Mouse (Mus musculus) lung, postnatal 25 days (tissue): ENCODE results near the gene Arl15.

ENCODE experiments used
- DNase-seq: peaks from one replicate; pipeline ENCODE4 v3.0.0; 2022; ENCODE audit warnings: low spot score

The Arl15 gene

DNA sequence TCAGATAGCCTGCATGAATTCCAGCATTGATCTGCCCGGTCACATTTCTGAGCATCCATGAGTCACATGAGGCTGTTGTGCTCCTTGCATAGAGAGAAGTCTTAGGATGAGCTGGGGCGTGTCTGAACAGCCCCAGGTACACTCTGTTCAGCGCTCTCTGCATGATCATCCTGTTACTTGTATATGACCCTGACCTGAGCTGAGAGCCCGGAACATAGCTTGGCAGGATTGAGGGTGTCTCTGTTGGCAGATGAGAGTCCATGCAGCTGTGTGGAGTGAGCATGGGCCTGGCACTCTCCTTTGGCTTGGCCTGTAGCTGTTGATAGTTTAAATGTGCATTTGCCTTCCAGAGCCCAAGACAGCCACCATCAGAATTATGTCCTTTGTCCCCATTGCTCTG, 50.4 kb downstream of the Arl15 start:
- DNase-seq: no peak

DNA sequence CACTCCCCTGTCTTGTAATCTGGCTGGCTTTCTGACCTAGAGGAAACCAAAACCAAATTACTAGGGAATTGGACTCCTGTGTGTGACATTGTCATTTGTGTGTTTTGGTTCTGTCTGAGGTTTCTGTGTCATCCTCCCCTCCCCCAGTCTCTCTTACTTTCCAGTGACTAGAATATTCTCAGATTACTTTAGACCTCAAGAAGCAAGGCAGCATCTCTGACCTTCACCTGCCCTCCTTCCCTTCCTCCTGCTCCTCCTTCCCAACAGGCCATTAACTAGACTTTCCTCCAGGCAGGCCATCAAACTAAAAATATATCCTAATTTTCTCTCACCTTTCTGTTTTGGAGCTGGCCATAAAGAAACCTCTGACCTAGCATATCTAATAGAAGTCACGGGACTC, 50.9 kb downstream of the Arl15 start:
- no peak for DNase-seq

DNA sequence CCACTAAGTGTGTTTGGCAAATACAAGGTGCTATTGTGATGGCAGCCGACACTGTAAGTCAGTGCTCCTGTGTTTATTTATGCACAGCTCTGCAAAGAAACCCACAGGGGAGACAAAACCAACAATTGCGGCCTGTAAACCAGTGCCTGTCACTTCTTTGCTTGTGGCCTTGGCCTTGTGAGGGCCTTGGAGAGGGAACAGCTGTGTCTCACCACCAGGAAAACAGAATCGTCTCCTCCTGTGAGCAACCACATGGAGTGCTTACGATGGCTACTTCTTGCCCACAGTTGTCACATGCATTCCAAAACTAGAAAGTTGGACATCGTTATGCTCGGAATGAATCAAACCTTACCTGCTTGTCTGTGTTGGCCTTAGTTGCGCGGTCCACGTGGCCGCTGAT, 52.1 kb downstream of the Arl15 start:
- DNase-seq: no peak

DNA sequence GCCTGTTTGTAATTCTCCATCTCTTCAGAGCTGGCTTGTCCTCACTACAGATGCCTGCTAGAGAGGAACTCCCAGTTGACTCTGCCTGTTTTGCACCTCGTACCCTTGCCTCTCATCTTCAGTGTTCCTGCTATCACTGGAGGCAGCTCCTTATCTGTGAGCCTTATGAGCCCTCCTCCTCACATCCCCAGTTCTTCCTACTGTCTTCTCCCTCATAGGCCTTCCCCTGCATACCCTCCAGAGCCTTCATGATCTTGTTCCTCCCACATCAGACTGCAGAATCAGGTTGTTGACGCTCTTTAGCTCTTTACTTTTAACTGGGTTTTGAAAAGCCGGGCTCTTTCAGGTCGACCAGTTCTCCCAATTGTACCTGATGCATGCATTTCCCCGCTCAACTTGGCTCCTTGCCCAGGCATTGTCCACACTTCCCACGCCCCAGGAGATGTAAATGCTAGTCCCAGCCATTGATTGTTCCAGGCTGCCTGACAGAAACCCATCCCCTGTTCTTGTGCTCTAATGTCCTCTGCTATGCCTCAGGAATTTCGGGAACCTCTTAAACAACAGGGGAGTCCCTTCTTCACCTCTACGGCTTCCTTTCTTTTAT, 56.2 kb downstream of the Arl15 start:
- peak; percentile 47 for DNase-seq

DNA sequence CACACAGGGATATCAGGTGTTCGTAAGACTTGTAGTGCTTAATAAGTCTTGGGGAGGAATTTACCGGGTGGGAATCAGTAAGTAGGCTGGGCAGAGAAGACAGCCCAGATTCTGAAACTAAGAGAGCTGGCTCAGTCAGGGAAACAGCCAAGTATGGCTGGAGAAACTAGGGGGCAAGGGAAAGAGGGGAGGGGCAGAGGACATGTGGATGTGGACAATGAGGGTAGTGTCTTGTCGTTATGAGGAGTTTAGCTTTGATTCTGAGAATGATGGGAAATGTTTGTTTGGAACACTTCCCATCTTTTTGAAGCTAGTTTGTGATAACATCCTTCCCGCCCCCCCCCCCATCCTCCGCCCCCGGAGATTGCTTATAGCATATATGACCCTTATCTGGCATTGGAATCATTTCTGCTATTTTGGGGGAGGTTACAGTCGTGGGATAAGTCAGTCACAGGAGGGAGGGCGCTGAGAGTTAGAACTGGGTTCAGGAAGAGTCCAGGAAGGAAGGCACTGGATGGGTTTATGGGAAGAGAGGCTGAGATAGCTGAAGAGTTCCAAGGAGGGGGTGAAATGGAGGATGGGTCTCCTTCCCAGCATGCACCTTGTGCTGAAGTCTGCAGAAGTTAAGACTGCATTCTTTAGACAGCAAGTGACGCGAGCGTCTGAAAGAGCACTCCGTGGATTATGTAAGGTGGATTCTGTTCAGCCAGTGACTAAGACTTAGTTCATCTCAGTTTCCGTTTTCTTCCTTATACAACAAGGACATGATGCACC, 57.5 kb downstream of the Arl15 start:
- DNase-seq: no peak

DNA sequence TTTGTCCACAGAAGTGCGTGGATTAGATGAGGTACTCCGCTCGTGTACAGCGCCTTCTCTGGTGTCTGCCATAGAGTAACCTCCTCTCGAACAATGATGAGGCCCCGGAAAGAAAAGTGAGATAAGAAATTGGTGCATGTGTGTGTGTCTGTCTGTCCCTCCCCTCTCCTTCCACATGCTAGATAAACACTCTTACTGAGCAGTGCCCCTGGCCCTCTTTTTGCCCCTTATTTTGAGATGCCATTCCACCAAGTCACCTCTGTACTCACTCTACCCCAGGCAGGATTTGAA, 58.0 kb downstream of the Arl15 start:
- no peak for DNase-seq

DNA sequence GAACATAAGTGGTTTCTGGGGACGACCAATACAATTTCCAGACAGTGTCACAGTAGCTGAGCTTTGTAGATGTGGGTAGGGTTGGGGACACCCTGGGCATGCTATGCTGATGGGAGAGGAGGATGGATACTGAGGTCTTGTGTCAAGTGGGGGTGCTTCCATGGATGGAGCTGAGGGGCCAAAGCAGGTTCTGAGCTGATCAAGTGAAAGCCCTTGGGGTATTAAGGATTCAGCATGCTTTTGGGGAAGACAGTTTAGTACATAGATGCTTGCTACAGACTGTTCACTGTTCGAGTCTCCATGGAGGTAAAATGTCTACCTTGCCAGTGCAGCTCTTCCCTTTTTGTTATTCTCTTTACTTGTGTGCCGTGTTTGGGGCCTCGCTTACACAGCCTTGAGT, 59.8 kb downstream of the Arl15 start:
- DNase-seq: no peak

DNA sequence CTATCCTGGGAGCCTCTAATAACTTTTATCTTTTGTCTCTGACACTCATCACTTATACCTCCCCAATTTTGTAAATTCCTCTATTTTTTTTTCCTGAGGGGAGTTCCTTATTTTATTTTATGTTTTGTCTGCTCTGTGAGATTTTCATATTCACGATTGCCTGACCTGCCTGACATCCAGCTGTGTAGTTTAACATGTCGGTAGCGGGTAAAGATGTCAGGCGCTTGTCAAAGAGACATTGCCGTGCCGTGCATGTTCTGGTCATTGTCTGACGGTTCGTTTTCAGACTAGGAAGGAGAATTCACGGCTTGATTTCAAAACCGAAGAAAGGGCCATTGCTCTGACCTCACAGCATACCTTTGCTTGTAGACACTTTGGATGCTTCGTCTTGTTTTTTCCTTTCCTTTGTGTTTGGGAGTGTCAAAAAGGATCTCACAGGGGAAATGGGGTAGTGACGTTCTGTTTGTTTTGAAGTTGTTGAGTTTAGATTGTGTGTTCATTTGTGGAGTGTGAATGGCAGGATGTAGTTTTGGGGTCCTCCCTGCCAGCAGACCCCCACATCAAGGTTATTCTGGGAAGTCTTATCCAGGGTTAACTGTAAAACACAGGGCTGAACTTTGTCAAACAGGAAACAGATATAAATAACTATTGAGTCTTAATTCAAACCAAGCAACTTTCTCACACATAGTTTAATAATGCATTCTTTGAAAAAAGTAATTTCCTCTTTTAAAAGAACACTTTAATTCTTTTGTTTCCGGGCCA, 60.4 kb downstream of the Arl15 start:
- no peak for DNase-seq

DNA sequence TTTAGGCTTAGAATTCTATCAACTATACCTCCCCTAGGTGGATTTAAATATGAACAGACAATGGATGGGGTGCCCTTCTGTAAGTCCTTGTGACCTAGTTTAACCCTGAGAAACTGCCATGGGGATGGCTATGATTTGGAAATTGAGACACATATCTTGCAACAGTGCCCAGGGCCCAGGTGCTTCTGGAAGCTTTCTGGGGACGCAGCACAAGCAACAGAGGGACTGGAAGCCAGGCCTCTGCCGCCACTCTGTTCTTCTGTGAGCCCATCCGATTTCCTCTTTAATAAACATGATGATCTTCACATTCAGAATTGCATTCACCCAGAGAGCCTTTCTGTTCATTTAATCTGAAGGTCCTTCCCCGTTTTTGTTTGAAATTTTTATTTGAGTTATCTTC, 62.6 kb downstream of the Arl15 start:
- DNase-seq: no peak

DNA sequence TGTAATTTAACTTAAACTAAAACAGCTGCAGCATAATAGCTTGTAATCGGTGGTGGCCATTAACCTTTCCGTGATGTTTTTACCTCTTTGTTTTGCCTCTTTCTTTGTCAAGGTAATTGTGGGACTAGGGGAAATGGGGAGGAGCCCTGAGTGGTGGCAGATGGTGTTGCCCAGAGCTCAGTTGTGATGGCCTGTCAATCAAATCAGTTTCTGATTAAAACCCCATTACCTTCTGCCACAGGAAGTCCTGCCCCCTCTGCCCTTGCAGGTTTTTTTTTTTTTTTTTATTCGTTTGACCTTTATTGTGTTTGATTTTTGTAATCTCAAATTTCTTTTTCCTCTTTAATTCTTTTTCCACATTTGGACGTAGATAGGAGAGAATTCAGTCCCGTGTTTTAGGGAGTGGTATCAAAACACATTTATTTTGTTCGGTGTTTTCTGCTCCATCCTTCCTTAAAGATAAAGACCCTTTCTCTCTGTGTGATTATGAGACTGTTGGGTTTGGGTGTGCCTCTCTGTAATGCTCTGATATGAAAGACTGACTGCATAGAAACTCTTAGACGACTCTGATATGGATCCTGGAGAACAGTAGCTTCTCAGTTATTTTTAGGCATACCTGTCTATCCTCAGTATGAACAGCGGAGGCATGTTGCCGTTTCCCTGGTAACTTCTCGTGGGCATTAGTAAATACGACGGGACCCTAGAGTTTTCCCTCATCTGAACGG, 64.5 kb downstream of the Arl15 start:
- DNase-seq: no peak

DNA sequence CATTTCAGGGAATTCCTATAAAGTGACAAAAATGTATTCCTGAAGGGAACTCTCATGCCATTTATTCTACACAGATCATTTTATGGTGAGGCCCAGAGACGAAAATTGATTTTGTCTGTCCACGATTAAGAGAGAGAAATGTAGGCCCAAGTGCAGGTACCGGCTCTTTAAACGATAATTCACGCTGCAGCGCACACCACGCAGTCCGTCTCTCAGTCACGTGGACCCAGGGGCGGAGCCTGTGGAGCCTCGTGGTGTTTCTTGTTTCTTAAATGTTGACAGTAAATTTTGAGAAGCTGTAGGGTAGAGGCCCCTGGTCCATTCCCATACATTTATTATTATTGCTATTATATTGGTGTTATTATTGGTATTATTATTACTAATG, 65.1 kb downstream of the Arl15 start:
- DNase-seq: no peak

DNA sequence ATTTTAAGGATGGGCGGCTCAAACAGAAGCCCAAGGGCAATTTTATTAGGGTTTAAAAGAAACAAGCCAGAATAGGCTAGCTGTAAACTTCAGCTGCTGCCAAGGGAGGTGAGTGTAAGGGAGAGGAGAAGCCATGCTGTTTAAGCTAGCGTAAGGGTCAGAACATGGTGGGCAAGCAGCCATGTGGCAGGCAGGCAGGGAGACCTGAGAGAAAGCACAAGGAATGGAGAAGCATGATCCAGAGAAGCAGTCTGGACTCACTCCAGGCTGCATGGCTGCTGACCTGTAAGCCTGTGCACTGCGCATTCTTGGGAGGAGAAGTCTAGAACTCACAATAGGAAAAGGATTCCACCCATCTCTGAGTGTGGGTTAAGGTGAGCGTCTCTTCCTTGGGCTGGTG, 66.5 kb downstream of the Arl15 start:
- no peak for DNase-seq

DNA sequence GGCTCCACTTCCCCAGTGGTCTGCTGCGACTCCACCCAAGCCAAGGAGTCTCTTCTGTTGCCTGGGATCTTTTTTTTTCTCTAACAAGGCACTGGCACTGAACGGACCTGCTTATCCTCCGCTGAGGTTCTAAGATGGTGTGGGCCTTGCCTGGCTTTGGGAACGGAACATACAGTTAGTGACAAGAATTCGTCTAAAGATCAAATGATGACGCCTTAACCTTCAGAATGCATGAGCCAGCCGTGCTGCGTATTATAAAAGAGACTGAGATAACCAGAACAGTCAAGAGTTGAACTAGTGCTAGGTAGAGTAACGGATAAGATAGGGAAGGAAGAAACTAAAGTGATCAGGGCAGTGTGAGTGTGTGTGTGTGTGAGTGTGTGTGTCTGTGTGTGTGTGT, 66.9 kb downstream of the Arl15 start:
- DNase-seq: no peak

DNA sequence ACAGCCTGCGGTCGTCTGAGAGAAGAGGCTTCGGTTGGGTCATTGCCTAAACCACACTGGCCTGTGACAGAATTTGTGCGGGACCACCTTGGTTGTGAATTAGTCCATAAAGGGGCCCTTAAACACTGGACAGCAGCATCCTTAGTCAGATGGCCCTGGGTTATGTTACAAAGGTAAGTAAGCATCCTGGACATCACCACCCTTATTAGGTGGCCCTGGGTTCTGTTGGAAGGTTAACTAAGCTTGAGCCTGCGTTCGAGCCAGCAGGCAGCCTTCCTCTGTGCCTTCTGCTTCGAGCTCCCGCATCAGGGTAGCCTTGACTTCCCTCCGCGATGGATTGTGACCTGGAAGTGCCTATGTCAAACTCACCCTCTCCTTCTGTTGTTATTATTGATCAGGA, 68.6 kb downstream of the Arl15 start:
- DNase-seq: no peak

DNA sequence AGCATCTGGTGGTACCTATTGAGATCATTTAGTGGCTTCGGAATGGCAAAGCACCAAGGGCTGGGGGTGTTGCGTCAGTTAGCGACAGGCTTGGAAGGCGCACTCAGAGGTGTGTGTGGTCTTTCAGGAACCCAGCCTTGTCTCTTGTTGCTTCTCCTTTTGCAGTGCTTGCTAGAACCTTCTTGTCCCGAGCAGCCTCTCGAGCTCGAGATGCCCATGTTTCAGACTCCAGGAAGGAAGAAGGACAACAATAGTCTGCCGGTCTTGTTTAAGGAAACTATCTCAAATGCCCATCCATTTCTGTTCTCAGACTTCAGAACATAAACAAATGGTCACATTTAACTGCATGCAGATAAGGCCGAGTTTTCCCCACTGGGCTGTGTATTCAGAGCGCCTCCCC, 69.4 kb downstream of the Arl15 start:
- DNase-seq: peak; percentile 63

DNA sequence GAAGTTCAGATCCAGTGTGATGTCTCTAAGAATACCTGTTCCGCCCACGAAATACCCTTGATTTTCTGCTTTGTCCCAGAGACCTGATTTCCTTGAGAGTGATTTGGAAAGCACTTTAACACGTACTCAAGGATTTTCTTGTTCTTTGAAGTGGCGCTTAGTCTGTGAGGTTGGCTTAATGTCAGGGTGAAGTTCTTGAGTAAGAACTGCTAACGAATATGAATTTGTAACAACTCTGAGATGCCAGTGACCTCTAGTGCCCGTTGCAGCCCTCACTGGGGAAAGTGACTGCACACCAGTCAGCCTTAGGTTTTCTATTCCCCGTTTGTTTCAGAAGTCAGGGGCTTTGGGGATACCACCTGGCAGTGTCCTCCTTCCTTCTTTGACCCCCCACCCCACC, 70.0 kb downstream of the Arl15 start:
- DNase-seq: peak; percentile 76

DNA sequence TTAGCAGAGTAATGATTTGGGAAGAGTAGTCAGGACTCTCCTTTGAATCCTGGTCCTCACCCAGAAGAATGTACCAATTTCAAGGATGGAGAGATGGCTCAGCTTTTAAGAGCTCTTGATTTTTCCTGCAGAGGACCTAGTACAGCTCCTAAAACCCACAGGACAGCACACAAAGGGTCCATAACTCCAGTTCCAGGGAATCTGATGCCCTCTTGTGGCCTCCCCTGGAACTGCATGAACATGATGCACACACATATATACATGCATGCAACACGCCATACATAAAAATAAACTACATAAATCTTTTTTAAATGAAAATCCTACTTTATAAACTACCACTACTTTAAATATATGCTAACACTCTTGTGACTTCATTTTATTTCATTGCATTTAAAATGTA, 70.6 kb downstream of the Arl15 start:
- peak; percentile 43 for DNase-seq

DNA sequence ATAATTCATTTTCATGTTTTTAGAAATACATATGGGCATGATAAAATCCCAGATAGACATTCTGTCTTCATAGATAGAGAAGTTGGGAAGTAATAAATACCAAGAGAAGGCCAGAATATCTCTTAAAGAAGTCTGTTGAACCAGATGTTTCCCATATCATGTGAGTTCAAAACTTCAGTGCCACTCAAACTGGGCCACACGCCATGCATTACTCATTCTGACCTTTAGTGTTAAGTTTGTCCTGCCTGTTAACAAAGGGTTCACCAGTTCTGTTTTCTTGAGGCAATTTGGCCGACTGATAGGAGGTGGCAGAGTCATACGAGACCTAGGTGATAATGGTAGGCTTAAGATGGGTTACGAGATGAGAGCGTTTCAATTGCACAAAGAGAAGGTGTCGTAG, 71.1 kb downstream of the Arl15 start:
- DNase-seq: no peak

DNA sequence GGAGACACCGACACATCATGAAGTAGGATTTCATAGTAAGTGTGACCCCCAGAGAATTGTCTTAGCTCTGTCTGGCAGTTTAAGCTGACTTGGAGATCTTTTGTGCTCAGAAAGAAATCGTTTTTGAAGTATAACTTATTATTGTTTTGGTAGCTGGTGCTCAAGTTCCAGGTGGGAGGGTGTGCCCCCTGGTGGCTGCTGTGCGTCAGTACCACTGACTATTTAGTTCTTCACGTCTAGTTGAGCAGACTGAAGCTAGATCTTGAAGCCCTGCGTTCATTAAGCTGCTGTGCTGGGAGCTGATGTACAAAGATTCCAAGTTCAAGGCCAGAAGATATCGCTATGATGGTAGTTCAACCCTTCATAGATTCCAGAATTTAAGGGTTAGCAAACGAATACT, 71.5 kb downstream of the Arl15 start:
- peak; percentile 56 for DNase-seq

DNA sequence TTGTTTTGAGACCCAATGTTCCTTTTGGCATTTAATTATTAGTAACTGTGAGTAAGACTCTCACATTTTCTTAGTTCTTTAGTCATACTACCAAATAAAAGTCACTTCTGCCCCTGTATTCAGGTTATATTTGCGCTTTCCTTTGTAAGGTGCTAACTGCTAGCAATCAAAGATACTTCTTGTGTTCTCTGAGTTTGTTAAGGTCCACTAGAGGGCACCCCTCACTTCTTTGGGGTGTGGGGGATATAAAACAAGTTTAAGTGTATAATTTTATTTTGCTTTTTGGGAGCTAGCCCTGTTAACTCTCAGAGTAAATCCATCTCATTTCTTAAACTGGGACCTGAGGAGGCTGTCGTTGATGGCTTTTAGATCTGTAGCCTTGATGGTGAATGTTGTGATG, 73.4 kb downstream of the Arl15 start:
- no peak for DNase-seq

DNA sequence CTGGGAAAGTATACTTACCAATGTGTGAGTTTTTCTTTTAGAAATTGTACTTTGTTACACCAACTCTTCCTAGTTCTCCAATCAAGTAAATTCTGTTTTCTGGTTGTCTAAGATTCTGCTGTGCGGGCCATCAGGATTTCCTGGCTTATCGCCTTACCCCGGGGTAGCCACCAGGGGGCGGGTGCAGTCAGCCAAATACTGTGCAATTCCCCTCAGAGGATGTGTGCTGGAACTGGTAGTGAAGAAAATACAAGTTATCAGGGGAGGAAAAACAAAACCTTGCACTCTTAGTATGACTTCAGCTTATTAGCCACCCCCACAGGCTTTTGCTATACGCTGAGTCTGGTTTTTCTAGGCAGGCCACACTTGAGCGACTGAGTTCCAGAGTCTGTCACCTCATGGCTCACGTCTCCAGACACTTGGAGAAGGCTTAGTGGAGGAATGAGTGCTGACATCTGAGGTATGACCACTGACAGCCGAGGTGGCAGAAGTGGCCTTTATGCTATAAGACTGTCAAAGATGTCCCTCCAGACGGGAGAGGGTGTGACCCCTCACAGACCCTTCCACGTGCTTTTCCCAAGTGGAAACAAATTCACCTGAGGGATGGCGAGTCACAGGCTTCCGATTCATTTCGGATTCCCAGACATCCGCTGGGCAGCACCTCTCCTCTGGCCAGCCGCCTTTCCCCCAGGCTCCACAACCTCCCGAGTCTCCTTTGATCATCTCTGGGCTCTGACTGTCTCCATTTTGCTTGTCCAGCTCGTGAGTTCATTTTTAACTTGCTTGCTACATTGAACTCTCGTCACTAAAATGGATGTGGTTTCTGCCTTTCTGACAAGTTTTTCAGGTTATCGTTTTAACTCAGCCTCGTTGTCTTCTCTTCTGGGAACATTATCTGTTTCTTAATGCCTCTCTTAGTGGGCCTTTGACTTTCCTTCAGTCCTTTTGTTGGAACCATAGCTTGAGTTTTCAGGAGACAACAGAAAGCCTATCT, 75.2 kb downstream of the Arl15 start:
- DNase-seq: peak; percentile 46

DNA sequence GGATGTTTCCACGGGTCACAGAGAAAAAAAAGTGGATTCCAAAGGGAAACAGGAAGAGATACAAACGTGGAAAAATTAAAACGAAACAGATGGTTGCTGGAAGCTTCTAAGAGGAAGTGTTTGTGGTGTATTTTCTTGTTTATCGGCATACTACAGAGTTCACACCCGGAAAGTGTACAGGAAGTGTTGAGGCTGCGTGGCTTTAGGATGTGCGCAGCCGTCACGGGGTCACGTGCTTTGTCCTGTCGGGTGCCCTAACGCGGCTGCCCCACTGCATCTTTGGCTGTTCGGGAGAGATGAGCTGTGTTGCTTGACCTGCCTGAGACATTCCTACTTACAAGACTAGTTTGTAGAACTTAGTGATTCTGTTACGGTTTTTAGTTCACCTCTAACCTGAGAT, 76.1 kb downstream of the Arl15 start:
- DNase-seq: no peak
